Mouse (Mus musculus): ENCODE measurements around the gene Macrod2. TPM values are rescaled to one million over a fixed set of nuclear protein-coding genes. Genes with fewer than 3 reads are reported as not detected.
A peak's percentile ranks its signal among the peaks of the same experiment; 100 is the strongest.

The Macrod2 gene
- polyA plus RNA-seq, 1 experiment = 20.2 TPM

DNA sequence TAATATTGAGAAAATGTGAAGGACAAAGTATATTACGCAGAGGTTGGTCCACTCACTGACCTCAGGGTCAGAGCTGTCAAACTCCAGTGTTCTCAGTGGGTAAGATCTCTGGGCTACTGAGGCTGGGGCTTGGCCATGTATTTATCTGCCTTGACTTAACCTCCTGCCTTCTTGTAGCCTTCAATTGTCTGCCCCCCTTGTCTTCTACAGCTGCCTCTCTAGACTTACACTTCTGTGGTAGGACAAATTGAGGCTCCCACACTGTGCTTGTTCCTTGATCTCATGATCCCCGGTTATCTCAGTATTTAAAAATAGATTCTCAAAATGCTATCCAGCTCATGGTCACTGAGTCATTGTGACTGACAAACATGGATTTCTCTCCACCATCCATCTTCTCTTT, 53.5 kb downstream of the Macrod2 start:
- WGBS = 86% methylated on average over 2 of the region's 2 CpGs
- Histone ChIP-seq H3K4me1 (ENCODE audit: control insufficient read depth, insufficient read depth, low read length) (no peaks in the 10 kb centered on the region), H3K27ac (ENCODE audit: insufficient read depth, low read length) (no peak overlapping the region), H3K4me3 (replicated peaks; ENCODE audit: insufficient read depth, low read depth, low read length) (no peak overlapping the region), H3K27me3 (ENCODE audit: control insufficient read depth, insufficient read depth, low read length) (no peaks in the 10 kb centered on the region)
- TF ChIP-seq CTCF (IDR thresholded peaks at IDR 0.05; ENCODE audit: borderline replicate concordance, insufficient read depth, low read depth, low read length) = no peak
- no peak for TF ChIP-seq POLR2A (IDR thresholded peaks at IDR 0.05; ENCODE audit: borderline replicate concordance, insufficient read depth, low read length)
- DNase-seq = no peak

DNA sequence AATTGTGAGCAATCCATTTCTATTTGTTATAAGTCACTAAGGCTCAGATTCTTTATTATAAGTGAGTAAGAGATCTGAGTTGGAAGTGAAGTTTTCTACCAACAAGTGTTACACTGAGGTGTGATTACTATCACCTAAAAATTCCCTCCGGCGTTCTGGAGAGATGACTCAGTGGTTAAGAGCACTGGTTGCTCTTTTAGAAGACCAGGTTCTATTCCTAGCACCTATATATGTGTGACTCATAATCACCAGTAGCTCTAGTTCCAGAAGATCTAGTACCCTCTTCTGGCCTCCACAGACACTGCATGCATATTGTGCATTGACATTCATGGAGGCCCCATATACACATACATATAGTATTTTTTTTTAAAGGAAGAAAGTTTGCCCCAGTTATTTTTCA, 80.7 kb downstream of the Macrod2 start:
- TF ChIP-seq CTCF (IDR thresholded peaks at IDR 0.05; ENCODE audit: borderline replicate concordance, insufficient read depth, low read depth, low read length) (no peak), POLR2A (IDR thresholded peaks at IDR 0.05; ENCODE audit: borderline replicate concordance, insufficient read depth, low read length) (no peak)
- Histone ChIP-seq H3K27ac (ENCODE audit: insufficient read depth, low read length) (no peak overlapping the region), H3K4me3 (replicated peaks; ENCODE audit: insufficient read depth, low read depth, low read length) (no peak overlapping the region), H3K27me3 (ENCODE audit: control insufficient read depth, insufficient read depth, low read length) (no peaks in the 10 kb centered on the region), H3K4me1 (ENCODE audit: control insufficient read depth, insufficient read depth, low read length) (no peaks in the 10 kb centered on the region)
- WGBS = 99% methylated on average over 2 of the region's 2 CpGs
- no peak for DNase-seq

DNA sequence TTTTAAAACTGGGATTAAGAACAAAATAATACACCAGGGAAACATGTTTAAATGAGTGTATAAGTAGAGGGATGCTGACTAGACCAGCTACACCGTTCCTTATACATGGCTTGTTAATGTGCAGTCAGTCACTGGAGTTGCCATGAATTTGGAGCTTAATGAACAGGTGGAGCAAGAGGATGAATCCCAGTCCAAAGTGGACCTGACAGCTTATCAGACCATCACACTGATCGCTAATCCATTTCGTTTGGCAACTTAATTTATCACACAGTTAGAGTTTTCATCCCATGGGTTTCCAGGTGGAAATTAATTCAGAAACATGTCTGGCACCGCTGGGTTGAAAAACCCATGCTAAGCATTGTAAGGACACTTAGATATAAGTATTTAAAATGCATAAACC, 81.8 kb downstream of the Macrod2 start:
- TF ChIP-seq CTCF (IDR thresholded peaks at IDR 0.05; ENCODE audit: borderline replicate concordance, insufficient read depth, low read depth, low read length) (no peak), POLR2A (IDR thresholded peaks at IDR 0.05; ENCODE audit: borderline replicate concordance, insufficient read depth, low read length) (no peak)
- DNase-seq = no peak
- H3K4me3 ChIP-seq (replicated peaks; ENCODE audit: insufficient read depth, low read depth, low read length) = no peak overlapping the region
- 42% methylated on average over 4 of the region's 4 CpGs for WGBS
- H3K27me3 ChIP-seq (ENCODE audit: control insufficient read depth, insufficient read depth, low read length) = no peaks in the 10 kb centered on the region
- H3K4me1 ChIP-seq (ENCODE audit: control insufficient read depth, insufficient read depth, low read length) = no peaks in the 10 kb centered on the region
- H3K27ac ChIP-seq (ENCODE audit: insufficient read depth, low read length) = no peak overlapping the region

DNA sequence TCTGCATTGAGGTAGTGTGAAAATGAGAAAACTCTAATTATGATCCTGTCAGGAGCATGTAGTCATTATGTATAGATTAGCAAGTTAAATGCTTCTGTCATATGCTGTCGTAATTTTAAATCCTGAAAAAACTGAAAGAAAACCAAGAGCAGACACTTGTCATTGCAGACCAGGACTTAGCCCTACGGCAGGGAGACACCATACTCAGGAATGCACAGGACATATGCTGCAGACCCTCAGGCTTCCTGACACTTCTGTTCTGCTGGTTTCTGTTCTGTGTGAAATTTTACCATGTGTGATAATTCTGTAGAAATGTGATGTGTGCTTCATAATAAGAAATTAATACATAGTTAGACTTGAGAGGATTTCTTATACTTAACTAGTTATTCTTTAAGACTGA, 87.5 kb downstream of the Macrod2 start:
- WGBS = 97% methylated on average over 2 of the region's 2 CpGs
- TF ChIP-seq POLR2A (IDR thresholded peaks at IDR 0.05; ENCODE audit: borderline replicate concordance, insufficient read depth, low read length) (no peak), CTCF (IDR thresholded peaks at IDR 0.05; ENCODE audit: borderline replicate concordance, insufficient read depth, low read depth, low read length) (no peak)
- Histone ChIP-seq H3K4me1 (ENCODE audit: control insufficient read depth, insufficient read depth, low read length) (no peaks in the 10 kb centered on the region), H3K27me3 (ENCODE audit: control insufficient read depth, insufficient read depth, low read length) (no peaks in the 10 kb centered on the region), H3K4me3 (replicated peaks; ENCODE audit: insufficient read depth, low read depth, low read length) (no peak overlapping the region), H3K27ac (ENCODE audit: insufficient read depth, low read length) (no peak overlapping the region)
- DNase-seq = no peak

DNA sequence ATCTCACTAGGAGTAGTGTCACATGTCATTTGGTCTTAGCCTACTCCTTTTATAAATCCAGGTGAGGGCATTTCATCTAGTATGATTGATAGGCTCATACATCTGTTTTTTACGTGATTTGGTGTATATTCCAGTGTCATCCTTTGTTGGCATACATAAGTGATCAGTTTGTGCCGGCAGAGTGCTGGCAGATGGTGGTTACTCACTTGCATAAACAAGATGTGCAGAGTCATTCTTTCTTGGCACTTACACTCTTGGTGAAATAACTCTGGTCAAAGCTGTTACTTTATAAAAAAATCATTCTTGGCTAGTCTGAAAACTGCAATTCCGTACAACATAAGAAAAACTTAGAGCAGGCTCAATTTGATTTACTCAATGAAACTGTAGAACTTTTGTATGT, 102.6 kb downstream of the Macrod2 start:
- no peaks in the 10 kb centered on the region for H3K27me3 ChIP-seq (ENCODE audit: control insufficient read depth, insufficient read depth, low read length)
- no peak overlapping the region for H3K4me3 ChIP-seq (replicated peaks; ENCODE audit: insufficient read depth, low read depth, low read length)
- DNase-seq = peak in 1 of 2 experiments; percentile 31
- TF ChIP-seq CTCF (IDR thresholded peaks at IDR 0.05; ENCODE audit: borderline replicate concordance, insufficient read depth, low read depth, low read length) (no peak), POLR2A (IDR thresholded peaks at IDR 0.05; ENCODE audit: borderline replicate concordance, insufficient read depth, low read length) (no peak)
- no peak overlapping the region for H3K27ac ChIP-seq (ENCODE audit: insufficient read depth, low read length)
- H3K4me1 ChIP-seq (ENCODE audit: control insufficient read depth, insufficient read depth, low read length) = no peaks in the 10 kb centered on the region
- WGBS = 17% methylated on average over 3 of the region's 3 CpGs

DNA sequence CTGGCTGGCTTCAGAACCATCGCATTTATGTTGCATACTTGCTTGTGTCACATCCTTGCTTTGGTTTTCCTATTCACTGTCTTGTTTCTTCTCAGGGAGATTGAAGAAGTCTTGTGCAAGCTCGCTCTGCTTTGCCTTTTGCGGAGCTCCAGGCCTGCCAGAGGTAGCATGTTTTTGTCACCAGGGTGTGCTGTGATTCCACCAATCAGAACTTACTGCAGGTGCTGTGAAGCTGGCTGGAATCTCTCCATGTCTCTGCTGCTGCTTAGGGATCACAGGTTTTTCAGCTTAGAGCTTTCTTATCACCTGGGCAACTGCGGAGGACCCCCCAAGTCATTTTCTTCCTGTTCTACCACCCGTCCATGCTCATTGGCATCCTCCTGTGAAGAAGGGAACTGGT, 105.8 kb downstream of the Macrod2 start:
- Histone ChIP-seq H3K4me1 (ENCODE audit: control insufficient read depth, insufficient read depth, low read length) (no peaks in the 10 kb centered on the region), H3K4me3 (replicated peaks; ENCODE audit: insufficient read depth, low read depth, low read length) (no peak overlapping the region), H3K27ac (ENCODE audit: insufficient read depth, low read length) (no peak overlapping the region), H3K27me3 (ENCODE audit: control insufficient read depth, insufficient read depth, low read length) (no peaks in the 10 kb centered on the region)
- peak; percentile 63 for DNase-seq
- no peak for TF ChIP-seq POLR2A (IDR thresholded peaks at IDR 0.05; ENCODE audit: borderline replicate concordance, insufficient read depth, low read length)
- peak; percentile 81 for TF ChIP-seq CTCF (IDR thresholded peaks at IDR 0.05; ENCODE audit: borderline replicate concordance, insufficient read depth, low read depth, low read length)
- WGBS = 28% methylated on average over 5 of the region's 5 CpGs

DNA sequence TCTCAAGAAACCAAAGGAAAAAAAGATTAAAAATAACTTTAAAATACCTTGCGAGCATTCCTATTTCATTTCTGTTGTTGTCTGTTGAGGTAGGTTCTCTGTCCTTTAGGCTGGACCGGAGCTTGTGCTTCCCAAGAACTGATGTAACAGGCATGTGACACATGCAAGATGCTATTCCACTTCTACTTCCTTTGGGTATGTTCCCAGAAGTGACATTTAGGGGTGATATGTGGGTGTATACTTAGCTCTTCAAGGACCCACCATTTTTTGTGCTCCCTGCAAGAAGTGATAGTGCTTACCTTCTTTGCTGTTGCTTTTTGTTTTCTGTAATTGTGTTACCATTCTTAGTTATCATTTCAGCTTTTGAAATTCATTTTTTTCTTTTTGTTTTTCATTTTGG, 126.4 kb downstream of the Macrod2 start:
- no peak for DNase-seq
- WGBS = 99% methylated on average over 2 of the region's 2 CpGs
- Histone ChIP-seq H3K4me3 (replicated peaks; ENCODE audit: insufficient read depth, low read depth, low read length) (no peak overlapping the region), H3K27me3 (ENCODE audit: control insufficient read depth, insufficient read depth, low read length) (no peaks in the 10 kb centered on the region), H3K27ac (ENCODE audit: insufficient read depth, low read length) (no peak overlapping the region), H3K4me1 (ENCODE audit: control insufficient read depth, insufficient read depth, low read length) (no peaks in the 10 kb centered on the region)
- TF ChIP-seq POLR2A (IDR thresholded peaks at IDR 0.05; ENCODE audit: borderline replicate concordance, insufficient read depth, low read length) (no peak), CTCF (IDR thresholded peaks at IDR 0.05; ENCODE audit: borderline replicate concordance, insufficient read depth, low read depth, low read length) (no peak)

DNA sequence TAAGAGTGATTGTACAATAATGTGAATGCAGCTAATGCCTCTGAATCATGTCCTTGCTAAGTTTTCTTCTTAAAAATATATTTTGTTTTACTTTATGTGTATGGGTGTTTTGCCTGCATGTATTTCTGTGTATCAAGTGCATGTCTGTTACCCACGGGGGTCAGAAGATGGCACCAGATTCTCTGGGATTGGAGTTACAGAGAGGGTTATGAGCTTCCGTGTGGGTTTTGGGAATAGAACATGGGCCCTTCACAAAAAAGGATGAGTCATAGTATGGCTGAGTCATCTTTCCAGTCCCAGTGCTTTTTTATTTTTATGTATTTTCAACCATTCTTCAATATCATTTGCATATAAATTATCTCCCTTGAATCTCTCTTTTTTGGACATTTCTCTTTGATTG, 135.1 kb downstream of the Macrod2 start:
- 65% methylated on average over 2 of the region's 2 CpGs for WGBS
- H3K4me3 ChIP-seq (replicated peaks; ENCODE audit: insufficient read depth, low read depth, low read length) = no peak overlapping the region
- TF ChIP-seq POLR2A (IDR thresholded peaks at IDR 0.05; ENCODE audit: borderline replicate concordance, insufficient read depth, low read length) = no peak
- peak; percentile 18; the same call in 1 of the 2 replicates for TF ChIP-seq CTCF (IDR thresholded peaks at IDR 0.05; ENCODE audit: borderline replicate concordance, insufficient read depth, low read depth, low read length)
- H3K27me3 ChIP-seq (ENCODE audit: control insufficient read depth, insufficient read depth, low read length) = no peaks in the 10 kb centered on the region
- peak in 1 of 2 experiments; percentile 6 for DNase-seq
- no peaks in the 10 kb centered on the region; the same call in 1 of the 2 replicates for H3K4me1 ChIP-seq (ENCODE audit: control insufficient read depth, insufficient read depth, low read length)
- H3K27ac ChIP-seq (ENCODE audit: insufficient read depth, low read length) = no peak overlapping the region

Data from cerebellum, adult 2 months (tissue).